Mouse (Mus musculus) brain, embryonic 14.5 days (tissue): ENCODE results near the gene Zmiz2.

Experiments used
- CTCF ChIP-seq: fragments of 200-500 bp; IDR thresholded peaks from 2 replicates; pipeline ENCODE4 v1.5.1; 2012; ENCODE audit warnings: inconsistent platforms, mild to moderate bottlenecking, moderate library complexity, borderline replicate concordance; ENCODE audit not compliant: insufficient read depth, insufficient read length; ENCODE audit errors: extremely low read depth
- POLR2A ChIP-seq: fragments of 200-500 bp; IDR thresholded peaks from 2 replicates; pipeline ENCODE4 v1.6.1; 2012; ENCODE audit warnings: mild to moderate bottlenecking, inconsistent platforms, borderline replicate concordance; ENCODE audit not compliant: poor library complexity, insufficient read depth, insufficient read length, severe bottlenecking; ENCODE audit errors: extremely low read depth

GRCm38 (mm10) chr11:6437667-6438066 is 48.8 kb downstream of the Zmiz2 start:
- TF ChIP-seq CTCF (no peak), POLR2A (no peak)
